Mouse (Mus musculus) small intestine, adult 2 months (tissue): ENCODE results near the gene Msi2.

Source experiments
- CTCF ChIP-seq: fragments of 200-500 bp; IDR thresholded peaks from 2 replicates; pipeline ENCODE4 v1.5.1; 2012; ENCODE audit warnings: low read depth, mild to moderate bottlenecking, control low read depth, inconsistent platforms, low read length, moderate library complexity, mixed read lengths; ENCODE audit not compliant: insufficient replicate concordance, insufficient read length; ENCODE audit errors: extremely low read depth
- POLR2A ChIP-seq: fragments of 200-500 bp; IDR thresholded peaks from 2 replicates; pipeline ENCODE4 v1.6.1; 2012; ENCODE audit warnings: low read depth, mild to moderate bottlenecking, control low read depth, inconsistent platforms, low read length, moderate library complexity

DNA sequence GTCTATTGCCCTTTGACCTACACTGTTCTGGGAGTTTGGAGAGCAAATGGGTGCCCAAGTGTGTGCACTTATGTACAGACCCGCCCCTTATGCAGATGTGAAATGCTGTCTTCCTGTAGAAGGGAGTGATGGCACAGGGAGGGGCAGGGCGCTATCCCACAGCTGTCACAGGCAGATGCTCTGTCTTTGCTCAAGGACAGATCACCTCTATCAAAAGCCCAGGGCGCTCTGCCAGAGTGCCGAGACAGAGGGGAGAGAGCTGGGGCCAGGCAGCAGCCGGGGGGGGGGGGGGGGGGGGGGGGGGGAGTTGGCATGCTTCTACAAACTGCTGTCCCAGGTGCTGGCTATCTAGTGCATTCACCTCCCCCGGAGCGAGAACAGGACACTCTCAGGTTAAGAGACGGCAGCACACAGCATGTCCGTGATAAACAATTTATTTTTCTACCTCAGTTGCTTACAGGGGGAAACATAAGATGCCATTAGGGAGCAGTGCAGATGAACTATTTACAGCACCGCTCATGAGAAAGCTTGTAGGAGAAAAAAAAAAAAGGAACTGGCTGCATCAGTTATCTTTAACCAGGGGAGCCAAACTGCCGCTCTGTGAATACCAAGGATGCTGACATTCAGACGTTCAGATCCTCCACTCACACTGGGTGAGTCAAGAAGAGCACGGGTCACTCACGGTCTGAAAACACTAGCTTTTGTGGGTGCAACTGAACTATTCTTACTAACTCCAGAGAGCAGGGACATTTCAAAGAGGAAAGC lies 337.0 kb downstream of the Msi2 start:
- TF ChIP-seq CTCF (no peak), POLR2A (no peak)
